In genomic region chr10:58559901-58560300, GRCm38 (mm10) we compare ENCODE assay signal across 8 mouse cellular contexts.
DNase-seq lines count a peak whose midpoint lies in the region; TF ChIP-seq lines count a peak whose summit lies in the region.

No protein-coding gene starts in this region.

- no peak overlapping the region for H3K4me3 ChIP-seq in E14TG2a.4 (replicated peaks; ENCODE audit: low read length)
- no peak overlapping the region for H3K4me3 ChIP-seq in hindbrain, embryonic 10.5 days
- no peak overlapping the region for H3K4me3 ChIP-seq in layer of hippocampus, adult 2 months

- DNase-seq in adrenal gland, postnatal 36 days = peak; percentile 6 to 25
- no peak for DNase-seq in adrenal gland, adult 18-20 months (ENCODE audit: low spot score in 2 of 2)
- DNase-seq in cerebellum, postnatal 36 days = peak; percentile 24 to 37
- peak; percentile 44 for DNase-seq in hindbrain, embryonic 10.5 days (ENCODE audit: low spot score)
- DNase-seq in layer of hippocampus, adult 2 months (ENCODE audit: low spot score in 2 of 2) = peak; percentile 14 to 42
- peak; percentile 66 for DNase-seq in mesoderm, embryonic 11.5 days (ENCODE audit: low read depth, low spot score)
- no peak for DNase-seq in spleen, postnatal 10 days (ENCODE audit: low spot score in 2 of 2)

- no peak overlapping the region for H3K27ac ChIP-seq in hindbrain, embryonic 10.5 days
- H3K27ac ChIP-seq in layer of hippocampus, adult 2 months = no peak overlapping the region

- H3K36me3 ChIP-seq in E14TG2a.4 (ENCODE audit: insufficient read depth, low read length) = peaks cover 6% of the 10 kb centered on the region; the same call in 1 of the 2 replicates
- H3K36me3 ChIP-seq in hindbrain, embryonic 10.5 days = no peaks in the 10 kb centered on the region

- no peaks in the 10 kb centered on the region for H3K9me3 ChIP-seq in E14TG2a.4 (ENCODE audit: low read length)
- H3K9me3 ChIP-seq in hindbrain, embryonic 10.5 days = no peaks in the 10 kb centered on the region

- WGBS in hindbrain, embryonic 10.5 days = 27% methylated on average over 3 of the region's 3 CpGs

- TF ChIP-seq CTCF in E14TG2a.4 (conservative IDR thresholded peaks at IDR 0.05; ENCODE audit: low read length) = peak; percentile 83
- peak; percentile 85 for TF ChIP-seq CTCF in layer of hippocampus, adult 2 months (conservative IDR thresholded peaks at IDR 0.05)

- peaks cover 3% of the 10 kb centered on the region; the same call in 1 of the 2 replicates for H3K4me1 ChIP-seq in E14TG2a.4 (replicated peaks; ENCODE audit: low read depth, low read length)
- H3K4me1 ChIP-seq in hindbrain, embryonic 10.5 days (replicated peaks) = no peaks in the 10 kb centered on the region

- no peaks in the 10 kb centered on the region for H3K27me3 ChIP-seq in E14TG2a.4 (ENCODE audit: insufficient read depth, low read length)
- no peaks in the 10 kb centered on the region for H3K27me3 ChIP-seq in hindbrain, embryonic 10.5 days (ENCODE audit: insufficient read depth, poor library complexity, severe bottlenecking)

Comparison
In these comparisons a context has a peak if more than half of its experiments do, and no peak if none do; other contexts are left out.
1. DNase-seq: peak in adrenal gland, postnatal 36 days (2 of 2), cerebellum, postnatal 36 days (2 of 2), hindbrain, embryonic 10.5 days (single experiment), layer of hippocampus, adult 2 months (2 of 2) and mesoderm, embryonic 11.5 days (single experiment); none in adrenal gland, adult 18-20 months (0 of 2) and spleen, postnatal 10 days (0 of 2).